8 mouse cellular contexts compared by ENCODE assay signal in genomic region chr2:92058469-92058868, GRCm38 (mm10). TPM values are rescaled to one million over a fixed set of nuclear protein-coding genes. Genes with fewer than 3 reads are reported as not detected.
DNase-seq lines count a peak whose midpoint lies in the region; ATAC-seq lines count a peak whose summit lies in the region.

No protein-coding gene starts in this region.

- no peaks in the 10 kb centered on the region for H3K36me3 ChIP-seq in hindbrain, embryonic 16.5 days (ENCODE audit: control insufficient read depth, insufficient read depth, low read length)

- H3K9me3 ChIP-seq in hindbrain, embryonic 16.5 days (ENCODE audit: control insufficient read depth, low read length): no peaks in the 10 kb centered on the region

- H3K4me3 ChIP-seq in hindbrain, embryonic 16.5 days (ENCODE audit: low read length): peak overlapping the region; percentile 75

- peak overlapping the region; percentile 93 for H3K27ac ChIP-seq in hindbrain, embryonic 16.5 days (ENCODE audit: low read depth, low read length)

- peak; percentile 66 for ATAC-seq in hindbrain, embryonic 16.5 days

- H3K27me3 ChIP-seq in hindbrain, embryonic 16.5 days (replicated peaks; ENCODE audit: control insufficient read depth, insufficient read depth, low read length): no peaks in the 10 kb centered on the region

- H3K4me1 ChIP-seq in hindbrain, embryonic 16.5 days (ENCODE audit: control insufficient read depth, insufficient read depth, low read depth, low read length): peaks cover 4% of the 10 kb centered on the region; the same call in 1 of the 2 replicates

- under 1% methylated on average over 28 of the region's 29 CpGs for whole genome bisulfite sequencing in hindbrain, embryonic 16.5 days

- DNase-seq in T-cell, adult 2 months (ENCODE audit: low spot score): peak; percentile 71
- peak; percentile 98 to 99 for DNase-seq in cerebellum, postnatal 36 days
- peak; percentile 95 for DNase-seq in gastrocnemius, adult 18-20 months (ENCODE audit: low spot score)
- DNase-seq in left cerebral cortex, adult 11 months (ENCODE audit: low spot score): peak; percentile 88
- DNase-seq in lung, postnatal 36 days: peak; percentile 92
- peak; percentile 97 for DNase-seq in retina, embryonic 14.5 days (ENCODE audit: low spot score)
- DNase-seq in thymus, postnatal 36 days: peak; percentile 79 to 83

- peak overlapping the region; percentile 86 for H3K4me2 ChIP-seq in hindbrain, embryonic 16.5 days (ENCODE audit: low read length)

- peak overlapping the region; percentile 90 for H3K9ac ChIP-seq in hindbrain, embryonic 16.5 days (ENCODE audit: low read depth, low read length)

RNA-seq across cellular contexts. Expression of gene Creb3l1, which starts 34.2 kb away (rescaled TPM):
- total RNA-seq in gastrocnemius, adult 18-20 months (2021): 1 to 10 TPM; 3.0 to 4.5 TPM
- polyA plus RNA-seq in hindbrain, embryonic 16.5 days (2015; fragmentation: Nextera tagmentation; extraction: Ambion mirVana): 2.7 and 4.0 TPM in 2 replicates

RNA-seq across cellular contexts. Expression of gene Phf21a, which starts 34.4 kb away (rescaled TPM):
- 10 to 100 TPM; 21.5 to 25.4 TPM for total RNA-seq in gastrocnemius, adult 18-20 months (2021)
- 30.6 and 34.9 TPM in 2 replicates for polyA plus RNA-seq in hindbrain, embryonic 16.5 days (2015; fragmentation: Nextera tagmentation; extraction: Ambion mirVana)

Comparison
In these comparisons a context has a peak if more than half of its experiments do, and no peak if none do; other contexts are left out.
1. Peak in every context shown above with its lines: DNase-seq, ATAC-seq, H3K4me3 ChIP-seq and H3K27ac ChIP-seq.